Mouse (Mus musculus) kidney, adult 8-10 months (tissue): Measurements from ENCODE around the gene Celf3.

Experiments
- DNase-seq, 2 experiments: peaks; one replicate each; pipeline ENCODE4 v3.0.0; 2022

Celf3 gene

GRCm38 (mm10) chr3:94477981-94478422 lies at the start of gene Celf3:
Celf3 (plus strand) TSS chr3:94478295.
- no peak for DNase-seq

GRCm38 (mm10) chr3:94430980-94431379 lies 47.1 kb upstream of the Celf3 start:
- DNase-seq, result no peak

GRCm38 (mm10) chr3:94434305-94434704 lies 43.8 kb upstream of the Celf3 start:
- DNase-seq, result peak in 1 of 2 experiments; percentile 28

- DNase-seq, result no peak
Observed at GRCm38 (mm10) chr3:94436420-94436819, 41.7 kb upstream of the Celf3 start.

GRCm38 (mm10) chr3:94441182-94441581 lies 36.9 kb upstream of the Celf3 start:
- DNase-seq, result peak; percentile 15 to 19

GRCm38 (mm10) chr3:94442951-94443596 lies 35.0 kb upstream of the Celf3 start, which contains the start of gene Mrpl9:
Mrpl9 (plus strand) TSS chr3:94443318.
- peak; percentile 91 to 94 for DNase-seq

- DNase-seq, result no peak
Observed at GRCm38 (mm10) chr3:94443597-94443964, 34.5 kb upstream of the Celf3 start, which contains the start of gene Oaz3. Oaz3 (minus strand) TSS chr3:94443915.

- no peak for DNase-seq
Observed at GRCm38 (mm10) chr3:94449377-94449776, 28.7 kb upstream of the Celf3 start.

GRCm38 (mm10) chr3:94456529-94457000 lies 21.5 kb upstream of the Celf3 start:
- peak; percentile 71 to 79 for DNase-seq

- DNase-seq, result no peak
Observed at GRCm38 (mm10) chr3:94457055-94457454, 21.0 kb upstream of the Celf3 start.

GRCm38 (mm10) chr3:94459834-94460233 lies 18.3 kb upstream of the Celf3 start:
- DNase-seq, result no peak

GRCm38 (mm10) chr3:94463926-94464578 lies 14.0 kb upstream of the Celf3 start:
- no peak for DNase-seq

- no peak for DNase-seq
Observed at GRCm38 (mm10) chr3:94465632-94466430, 12.3 kb upstream of the Celf3 start.

GRCm38 (mm10) chr3:94468931-94469330 lies 9.2 kb upstream of the Celf3 start:
- no peak for DNase-seq

GRCm38 (mm10) chr3:94472447-94473114 lies 5.5 kb upstream of the Celf3 start:
- DNase-seq, result peak in 1 of 2 experiments; percentile 14

GRCm38 (mm10) chr3:94473115-94473505 lies 5.0 kb upstream of the Celf3 start:
- no peak for DNase-seq

- no peak for DNase-seq
Observed at GRCm38 (mm10) chr3:94473567-94474232, 4.4 kb upstream of the Celf3 start.

- DNase-seq, result peak; percentile 40 to 45
Observed at GRCm38 (mm10) chr3:94476301-94477035, 1.6 kb upstream of the Celf3 start.

- DNase-seq, result no peak
Observed at GRCm38 (mm10) chr3:94477444-94477843, 651 bp upstream of the Celf3 start.

- no peak for DNase-seq
Observed at GRCm38 (mm10) chr3:94478591-94479169, 585 bp downstream of the Celf3 start.

- no peak for DNase-seq
Observed at GRCm38 (mm10) chr3:94479564-94479963, 1.5 kb downstream of the Celf3 start.
